Mouse (Mus musculus) kidney, postnatal 14 days (tissue): Measurements from ENCODE around the gene Pcbp3.
"Not testable (repeated sequence)": the region's sequence is repeated elsewhere in the genome, so short reads cannot be mapped to it uniquely, and the experiment has no call there.

ENCODE experiments used
- DNase-seq: peaks from one replicate; pipeline ENCODE4 v3.0.0; 2022; ENCODE audit warnings: mixed read lengths

Pcbp3 gene

GRCm38 (mm10) chr10:76798751-76799585 is 162.7 kb downstream of the Pcbp3 start:
- no peak for DNase-seq

- DNase-seq: no peak
Measured at GRCm38 (mm10) chr10:76794102-76794501, 167.6 kb downstream of the Pcbp3 start.

GRCm38 (mm10) chr10:76791475-76791874 is 170.2 kb downstream of the Pcbp3 start:
- peak; percentile 57 for DNase-seq

GRCm38 (mm10) chr10:76789885-76790284 is 171.8 kb downstream of the Pcbp3 start:
- no peak for DNase-seq

GRCm38 (mm10) chr10:76785312-76785711 is 176.4 kb downstream of the Pcbp3 start:
- DNase-seq: no peak

- no peak for DNase-seq
Measured at GRCm38 (mm10) chr10:76779225-76779624, 182.5 kb downstream of the Pcbp3 start.

GRCm38 (mm10) chr10:76771624-76772023 is 190.1 kb downstream of the Pcbp3 start:
- no peak for DNase-seq

- DNase-seq: no peak
Measured at GRCm38 (mm10) chr10:76771086-76771485, 190.6 kb downstream of the Pcbp3 start.

GRCm38 (mm10) chr10:76769581-76769980 is 192.1 kb downstream of the Pcbp3 start:
- no peak for DNase-seq

GRCm38 (mm10) chr10:76766196-76766595 is 195.5 kb downstream of the Pcbp3 start:
- DNase-seq: no peak

- no peak for DNase-seq
Measured at GRCm38 (mm10) chr10:76764927-76765326, 196.8 kb downstream of the Pcbp3 start.

- no peak for DNase-seq
Measured at GRCm38 (mm10) chr10:76763016-76763415, 198.7 kb downstream of the Pcbp3 start.

- DNase-seq: no peak
Measured at GRCm38 (mm10) chr10:76762411-76762810, 199.3 kb downstream of the Pcbp3 start.

GRCm38 (mm10) chr10:76759878-76760277 is 201.8 kb downstream of the Pcbp3 start:
- DNase-seq: no peak

GRCm38 (mm10) chr10:76753640-76754039 is 208.0 kb downstream of the Pcbp3 start:
- DNase-seq: no peak

GRCm38 (mm10) chr10:76744267-76744666 is 217.4 kb downstream of the Pcbp3 start:
- DNase-seq: not testable (repeated sequence)

- no peak for DNase-seq
Measured at GRCm38 (mm10) chr10:76736764-76737163, 224.9 kb downstream of the Pcbp3 start.

- peak; percentile 84 for DNase-seq
Measured at GRCm38 (mm10) chr10:76734979-76735378, 226.7 kb downstream of the Pcbp3 start.

- no peak for DNase-seq
Measured at GRCm38 (mm10) chr10:76733677-76734068, 228.0 kb downstream of the Pcbp3 start.

- DNase-seq: peak; percentile 78
Measured at GRCm38 (mm10) chr10:76732881-76733676, 228.6 kb downstream of the Pcbp3 start.

- DNase-seq: no peak
Measured at GRCm38 (mm10) chr10:76732391-76732790, 229.3 kb downstream of the Pcbp3 start.

- DNase-seq: peak; percentile 39
Measured at GRCm38 (mm10) chr10:76731621-76732239, 230.0 kb downstream of the Pcbp3 start.
